In the genomic region with DNA sequence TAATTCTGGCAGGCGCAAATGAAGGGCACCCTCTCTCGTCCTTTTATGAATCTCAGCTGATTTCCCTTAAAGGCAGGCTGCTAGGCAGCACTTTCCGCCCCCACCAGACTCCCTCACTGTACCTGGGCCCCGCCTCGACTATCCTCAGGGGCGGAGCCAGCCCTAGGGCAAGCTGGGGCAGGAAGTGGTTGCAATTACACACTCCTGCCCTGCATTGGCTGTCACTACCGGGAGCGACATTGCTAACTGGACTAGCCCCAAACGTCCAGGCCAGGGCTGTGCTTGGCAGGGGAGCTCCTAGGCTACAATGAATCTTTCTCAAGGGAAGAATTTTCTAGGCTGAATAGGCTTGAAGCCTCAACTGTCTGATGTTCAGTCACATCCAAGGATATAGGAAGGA, we compare ENCODE assay signal across 10 mouse cellular contexts. TPM values are rescaled to one million over a fixed set of nuclear protein-coding genes. Genes with fewer than 3 reads are reported as not detected.
DNase-seq lines count a peak whose midpoint lies in the region; ATAC-seq lines count a peak whose summit lies in the region.
"Had no signal": no experiment of that assay in that cellular context is flagged by ENCODE, and none has a peak within 500 bp of the region (broad histone marks: within the 10 kb centered on the region; RNA-seq: fewer than 3 reads in every experiment).

No protein-coding gene starts in this region.

- H3K4me1 ChIP-seq in liver, embryonic 15.5 days (replicated peaks): peaks cover 47% of the 10 kb centered on the region

- WGBS in liver, embryonic 15.5 days (ENCODE audit: insufficient replicate concordance): 17% methylated on average over 9 of the region's 9 CpGs

- no peaks in the 10 kb centered on the region for H3K27me3 ChIP-seq in liver, embryonic 15.5 days

- no peak overlapping the region for H3K9ac ChIP-seq in liver, embryonic 15.5 days
- H3K9ac ChIP-seq: embryonic facial prominence, embryonic 15.5 days had no signal

- H3K36me3 ChIP-seq in liver, embryonic 15.5 days (replicated peaks): no peaks in the 10 kb centered on the region
- H3K36me3 ChIP-seq: embryonic facial prominence, embryonic 15.5 days had no signal

- peak; percentile 7 to 15 for DNase-seq in adrenal gland, postnatal 36 days
- no peak for DNase-seq in adrenal gland, adult 8-10 months
- peak; percentile 77 to 78 for DNase-seq in spleen, postnatal 36 days (ENCODE audit: low spot score in 2 of 2)
- DNase-seq in right cerebral cortex, postnatal 25 days: no peak
- no peak for DNase-seq in right cerebral cortex, postnatal 36 days (ENCODE audit: low spot score in 2 of 2)
- DNase-seq in left cerebral cortex, postnatal 4 days: no peak

- peak; percentile 93 for ATAC-seq in activated CD4-positive, CD25-positive, alpha-beta regulatory T cell, adult 4 months
- peak; percentile 35; the same call in 1 of the 2 replicates for ATAC-seq in liver, embryonic 15.5 days (ENCODE audit: insufficient read depth)

- no peak overlapping the region for H3K4me3 ChIP-seq in liver, embryonic 15.5 days (replicated peaks)
- H3K4me3 ChIP-seq: embryonic facial prominence, embryonic 15.5 days had no signal

- peak overlapping the region; percentile 67; the same call in 1 of the 2 replicates for H3K27ac ChIP-seq in liver, embryonic 15.5 days (replicated peaks)
- H3K27ac ChIP-seq: embryonic facial prominence, embryonic 15.5 days; macrophage had no signal

- H3K4me2 ChIP-seq in liver, embryonic 15.5 days: peak overlapping the region; percentile 45
- H3K4me2 ChIP-seq: embryonic facial prominence, embryonic 15.5 days had no signal

- intact Hi-C loops in left cerebral cortex, postnatal 4 days (cut with DNase I): no loop called here

- no peaks in the 10 kb centered on the region for H3K9me3 ChIP-seq in liver, embryonic 15.5 days (replicated peaks)
- H3K9me3 ChIP-seq: embryonic facial prominence, embryonic 15.5 days had no signal

RNA-seq across cellular contexts. Expression of a gene that starts 23.0 kb away (rescaled TPM):
- 10 to 100 TPM in 1 of 2 experiments, 1 to 10 TPM in 1; 9.8 to 11.2 TPM for total RNA-seq in adrenal gland, postnatal 36 days (2021)
- total RNA-seq in adrenal gland, adult 8-10 months (2022): 10 to 100 TPM; 10.7 to 13.1 (median 11.5) TPM
- polyA plus RNA-seq in activated CD4-positive, CD25-positive, alpha-beta regulatory T cell, adult 4 months (2017; shearing (Covaris generic)): 1 to 10 TPM; 1.7 to 2.1 TPM
- 3.6 and 3.7 TPM in 2 replicates for polyA plus RNA-seq in liver, embryonic 15.5 days (2015; fragmentation: Nextera tagmentation; extraction: Ambion mirVana)
- 10 to 100 TPM; 27.9 to 33.5 TPM for total RNA-seq in left cerebral cortex, postnatal 4 days (2021)

Comparison
In these comparisons a context has a peak if more than half of its experiments do, and no peak if none do; other contexts are left out.
1. DNase-seq: peak in adrenal gland, postnatal 36 days (2 of 2) and spleen, postnatal 36 days (2 of 2); none in adrenal gland, adult 8-10 months (single experiment), right cerebral cortex, postnatal 25 days (single experiment), right cerebral cortex, postnatal 36 days (0 of 2) and left cerebral cortex, postnatal 4 days (single experiment).